Mouse (Mus musculus) megakaryocyte, embryonic 14.5 days (primary cell): ENCODE results near the gene Cdh26. TPM values are rescaled to one million over a fixed set of nuclear protein-coding genes. Genes with fewer than 3 reads are reported as not detected.

Experiments
- H3K27me3 ChIP-seq: replicated peaks from 2 replicates; pipeline ENCODE3; 2012; ENCODE audit warnings: inconsistent platforms
- H3K36me3 ChIP-seq: replicated peaks from 2 replicates; pipeline ENCODE3; 2012; ENCODE audit warnings: low read length, inconsistent platforms, mixed read lengths
- H3K4me1 ChIP-seq: 2 replicates; pipeline ENCODE4 v1.6.1; 2012; ENCODE audit warnings: inconsistent platforms
- H3K4me3 ChIP-seq: replicated peaks from 2 replicates; pipeline ENCODE3; 2012; ENCODE audit warnings: moderate library complexity, mild to moderate bottlenecking, inconsistent platforms
- H3K9me3 ChIP-seq: 2 replicates; pipeline ENCODE4 v1.6.1; 2012; ENCODE audit warnings: inconsistent platforms
- FLI1 ChIP-seq: IDR thresholded peaks from 2 replicates; pipeline ENCODE4 v1.6.1; 2012; ENCODE audit warnings: low read length, inconsistent platforms, mixed read lengths
- GATA1 ChIP-seq: IDR thresholded peaks from 3 replicates; pipeline ENCODE4 v1.6.1; 2012; ENCODE audit warnings: mixed read lengths, low read length, inconsistent platforms, borderline replicate concordance
- polyA plus RNA-seq: library from polyadenylated mRNA; stranded (reverse); fragments of >175 nt; gene quantifications from 2 replicates; pipeline ENCODE4 v1.2.3, GENCODE M21; 2012; ENCODE audit warnings: low replicate concordance; ENCODE audit not compliant: insufficient read depth

Gene Cdh26
- polyA plus RNA-seq, 1 experiment, result not detected

GRCm38 (mm10) chr2:178433495-178433894 lies 3.2 kb downstream of the Cdh26 start:
- H3K27me3 ChIP-seq, result peaks cover 20% of the 10 kb centered on the region
- no peak overlapping the region for H3K4me3 ChIP-seq
- H3K9me3 ChIP-seq, result no peaks in the 10 kb centered on the region
- TF ChIP-seq FLI1 (no peak), GATA1 (no peak)
- no peaks in the 10 kb centered on the region for H3K36me3 ChIP-seq
- peaks cover 30% of the 10 kb centered on the region for H3K4me1 ChIP-seq

- Histone ChIP-seq H3K9me3 (no peaks in the 10 kb centered on the region), H3K36me3 (no peaks in the 10 kb centered on the region), H3K4me3 (no peak overlapping the region), H3K4me1 (peaks cover 30% of the 10 kb centered on the region), H3K27me3 (peaks cover 20% of the 10 kb centered on the region)
- TF ChIP-seq FLI1 (no peak), GATA1 (no peak)
Observed at GRCm38 (mm10) chr2:178433903-178434302, 3.6 kb downstream of the Cdh26 start.

GRCm38 (mm10) chr2:178437311-178437710 lies 7.0 kb downstream of the Cdh26 start:
- no peak overlapping the region for H3K4me3 ChIP-seq
- H3K9me3 ChIP-seq, result peaks cover 6% of the 10 kb centered on the region; the same call in 1 of the 2 replicates
- H3K36me3 ChIP-seq, result no peaks in the 10 kb centered on the region
- TF ChIP-seq FLI1 (no peak), GATA1 (no peak)
- peaks cover 9% of the 10 kb centered on the region for H3K27me3 ChIP-seq
- H3K4me1 ChIP-seq, result peaks cover 21% of the 10 kb centered on the region

- no peak for TF ChIP-seq FLI1
- no peak for TF ChIP-seq GATA1
- Histone ChIP-seq H3K4me1 (peaks cover 4% of the 10 kb centered on the region; the same call in 1 of the 2 replicates), H3K27me3 (peaks cover 3% of the 10 kb centered on the region), H3K9me3 (peaks cover 7% of the 10 kb centered on the region; the same call in 1 of the 2 replicates), H3K36me3 (no peaks in the 10 kb centered on the region), H3K4me3 (no peak overlapping the region)
Observed at GRCm38 (mm10) chr2:178449386-178449785, 19.1 kb downstream of the Cdh26 start.

DNA sequence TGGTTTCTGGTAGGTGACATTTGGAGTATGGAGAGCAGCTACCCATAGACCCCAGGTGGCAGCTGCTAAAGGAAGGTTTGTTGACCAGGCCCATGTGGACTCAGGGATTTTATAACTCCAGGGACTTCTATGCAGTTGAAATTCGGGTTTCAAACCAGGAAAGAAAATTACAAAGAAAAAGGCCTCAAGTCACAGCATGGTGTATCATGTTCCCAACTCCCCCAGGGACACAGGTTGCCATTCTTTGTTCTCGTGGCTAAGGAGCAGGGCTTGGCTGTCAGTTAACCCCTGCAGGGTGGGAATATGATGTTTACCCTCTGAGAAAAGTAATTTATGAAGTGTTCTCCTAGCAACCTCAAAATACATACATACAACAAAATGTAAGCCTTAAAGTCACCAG lies 19.9 kb downstream of the Cdh26 start:
- peaks cover 7% of the 10 kb centered on the region; the same call in 1 of the 2 replicates for H3K9me3 ChIP-seq
- H3K27me3 ChIP-seq, result peaks cover 7% of the 10 kb centered on the region
- no peaks in the 10 kb centered on the region for H3K36me3 ChIP-seq
- H3K4me1 ChIP-seq, result peaks cover 7% of the 10 kb centered on the region
- H3K4me3 ChIP-seq, result no peak overlapping the region
- TF ChIP-seq GATA1, result no peak
- no peak for TF ChIP-seq FLI1

GRCm38 (mm10) chr2:178450961-178451360 lies 20.6 kb downstream of the Cdh26 start:
- Histone ChIP-seq H3K27me3 (peaks cover 11% of the 10 kb centered on the region), H3K9me3 (peaks cover 7% of the 10 kb centered on the region; the same call in 1 of the 2 replicates), H3K4me1 (peaks cover 11% of the 10 kb centered on the region), H3K4me3 (no peak overlapping the region), H3K36me3 (no peaks in the 10 kb centered on the region)
- no peak for TF ChIP-seq GATA1
- no peak for TF ChIP-seq FLI1

GRCm38 (mm10) chr2:178454664-178455516 lies 24.6 kb downstream of the Cdh26 start:
- Histone ChIP-seq H3K9me3 (peaks cover 7% of the 10 kb centered on the region; the same call in 1 of the 2 replicates), H3K36me3 (no peaks in the 10 kb centered on the region), H3K4me3 (no peak overlapping the region), H3K27me3 (peaks cover 14% of the 10 kb centered on the region), H3K4me1 (peaks cover 16% of the 10 kb centered on the region)
- TF ChIP-seq GATA1, result no peak
- TF ChIP-seq FLI1, result no peak

DNA sequence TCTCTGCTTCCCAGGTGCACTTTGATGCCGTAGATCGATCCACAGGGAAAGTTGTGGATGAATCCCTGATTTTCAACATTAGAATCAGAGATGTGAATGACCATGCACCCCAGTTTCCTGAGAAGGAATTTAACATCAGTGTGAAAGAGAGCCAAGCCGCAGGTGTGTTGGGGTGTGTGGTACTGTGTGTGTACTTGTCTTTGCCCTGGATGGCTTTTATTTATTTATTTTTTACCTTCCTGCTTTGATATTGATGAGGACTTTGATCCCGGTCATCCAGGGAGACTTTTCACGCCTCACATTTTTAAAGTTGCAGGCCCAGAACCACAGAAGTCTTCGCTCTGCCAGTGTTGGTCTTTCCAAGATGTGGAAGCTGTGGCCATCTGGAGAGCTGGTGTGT lies 27.1 kb downstream of the Cdh26 start:
- no peak for TF ChIP-seq FLI1
- TF ChIP-seq GATA1, result no peak
- Histone ChIP-seq H3K36me3 (no peaks in the 10 kb centered on the region), H3K27me3 (peaks cover 11% of the 10 kb centered on the region), H3K4me3 (no peak overlapping the region), H3K9me3 (peaks cover 16% of the 10 kb centered on the region), H3K4me1 (peaks cover 20% of the 10 kb centered on the region)

DNA sequence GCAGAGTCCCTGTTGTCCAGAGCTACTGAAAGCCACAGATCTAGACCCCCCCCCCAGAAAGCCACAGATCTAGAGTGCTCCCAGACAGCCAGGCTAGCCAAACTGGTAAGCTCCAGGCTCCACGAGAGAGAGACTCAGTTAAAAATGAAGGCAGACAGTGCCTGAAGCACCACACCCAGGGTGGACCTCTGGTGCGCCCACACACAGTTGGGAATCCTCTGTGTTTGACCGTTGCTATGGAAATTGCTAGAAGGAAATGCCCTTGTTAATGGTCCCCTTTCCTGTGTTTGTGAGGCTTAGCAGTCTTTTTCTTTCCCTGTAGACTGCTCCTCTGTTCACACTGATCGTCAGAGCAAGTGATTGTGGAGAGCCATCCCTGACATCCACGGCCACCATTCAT lies 30.0 kb downstream of the Cdh26 start:
- TF ChIP-seq FLI1 (no peak), GATA1 (no peak)
- H3K9me3 ChIP-seq, result peaks cover 11% of the 10 kb centered on the region

More for the DNA sequence above, 30.0 kb downstream of the Cdh26 start:
- H3K4me1 ChIP-seq, result peaks cover 16% of the 10 kb centered on the region
- no peak overlapping the region for H3K4me3 ChIP-seq
- H3K27me3 ChIP-seq, result peaks cover 6% of the 10 kb centered on the region
- H3K36me3 ChIP-seq, result no peaks in the 10 kb centered on the region
